Mouse (Mus musculus) myocyte (in vitro differentiated cells): ENCODE results near the gene Plppr2. TPM values are rescaled to one million over a fixed set of nuclear protein-coding genes. Genes with fewer than 3 reads are reported as not detected.

Source experiments
- H3K27me3 ChIP-seq: one replicate; pipeline ENCODE4 v1.6.1; 2011; ENCODE audit not compliant: control insufficient read depth, insufficient read depth, insufficient read length
- H3K36me3 ChIP-seq: one replicate; pipeline ENCODE4 v1.6.1; 2011; ENCODE audit not compliant: control insufficient read depth, insufficient read depth
- H3K4me2 ChIP-seq: one replicate; pipeline ENCODE4 v1.6.1; 2011; ENCODE audit warnings: low read depth, control low read depth
- H3K4me3 ChIP-seq: one replicate; pipeline ENCODE4 v1.5.1; 2011; ENCODE audit warnings: mild to moderate bottlenecking, control low read depth, moderate library complexity
- H3K79me2 ChIP-seq: one replicate; pipeline ENCODE4 v1.6.1; 2011; ENCODE audit not compliant: control insufficient read depth, insufficient read depth
- H3ac ChIP-seq: one replicate; pipeline ENCODE4 v1.6.1; 2011; ENCODE audit not compliant: control insufficient read depth, insufficient read length
- CEBPB ChIP-seq: IDR thresholded peaks from 2 replicates; pipeline ENCODE4 v1.6.1; 2011; ENCODE audit warnings: mild to moderate bottlenecking, moderate library complexity; ENCODE audit not compliant: poor library complexity, insufficient read depth, severe bottlenecking
- E2F4 ChIP-seq: IDR thresholded peaks from one replicate; pipeline ENCODE4 v1.6.1; 2011; ENCODE audit warnings: mild to moderate bottlenecking, control low read depth, moderate library complexity; ENCODE audit not compliant: insufficient read depth
- MAX ChIP-seq: IDR thresholded peaks from one replicate; pipeline ENCODE4 v1.6.1; 2011; ENCODE audit warnings: low read depth, mild to moderate bottlenecking, control low read depth
- MYOD1 ChIP-seq, 3 experiments: IDR thresholded peaks; one replicate each; pipeline ENCODE4 v1.6.1; 2011; ENCODE audit warnings: control low read depth in 2 of 3, low read depth in 2 of 3, mild to moderate bottlenecking in 2 of 3, moderate library complexity in 1 of 3; ENCODE audit not compliant: insufficient read length in 2 of 3, control insufficient read depth in 1 of 3
- MYOG ChIP-seq, 3 experiments: IDR thresholded peaks; one replicate each; pipeline ENCODE4 v1.6.1; 2011; ENCODE audit warnings: control low read depth in 2 of 3, low read depth in 2 of 3, mild to moderate bottlenecking in 2 of 3; ENCODE audit not compliant: insufficient read length in 2 of 3, control insufficient read depth in 1 of 3, insufficient read depth in 1 of 3
- POLR2A ChIP-seq: IDR thresholded peaks from one replicate; pipeline ENCODE4 v1.6.1; 2011; ENCODE audit warnings: low read depth, mild to moderate bottlenecking, control low read depth, moderate library complexity; ENCODE audit not compliant: insufficient read length
- POLR2AphosphoS2 ChIP-seq: IDR thresholded peaks from one replicate; pipeline ENCODE4 v1.6.1; 2011; ENCODE audit warnings: low read depth, control low read depth; ENCODE audit not compliant: insufficient read length
- REST ChIP-seq: IDR thresholded peaks from one replicate; pipeline ENCODE4 v1.6.1; 2011; ENCODE audit warnings: mild to moderate bottlenecking, control low read depth, moderate library complexity; ENCODE audit not compliant: insufficient read depth, insufficient read length
- SRF ChIP-seq: IDR thresholded peaks from one replicate; pipeline ENCODE4 v1.6.1; 2011; ENCODE audit warnings: low read depth; ENCODE audit not compliant: control insufficient read depth, insufficient read length
- TCF12 ChIP-seq: IDR thresholded peaks from one replicate; pipeline ENCODE4 v1.6.1; 2011; ENCODE audit warnings: mild to moderate bottlenecking, control low read depth; ENCODE audit not compliant: poor library complexity, insufficient read depth, severe bottlenecking
- TCF3 ChIP-seq: IDR thresholded peaks from one replicate; pipeline ENCODE4 v1.6.1; 2011; ENCODE audit warnings: low read depth, control low read depth; ENCODE audit not compliant: insufficient read length
- USF1 ChIP-seq: IDR thresholded peaks from one replicate; pipeline ENCODE4 v1.6.1; 2011; ENCODE audit warnings: low read depth, mild to moderate bottlenecking, control low read depth, moderate library complexity
- polyA plus RNA-seq: library from polyadenylated mRNA; unstranded; fragments of >200 nt; fragmentation: generic; extraction: Trizol; gene quantifications from one replicate; pipeline ENCODE4 v1.2.1, GENCODE M21; 2012; ENCODE audit warnings: missing spikeins

Plppr2 gene
- polyA plus RNA-seq, 1 experiment = 21.5 TPM

DNA sequence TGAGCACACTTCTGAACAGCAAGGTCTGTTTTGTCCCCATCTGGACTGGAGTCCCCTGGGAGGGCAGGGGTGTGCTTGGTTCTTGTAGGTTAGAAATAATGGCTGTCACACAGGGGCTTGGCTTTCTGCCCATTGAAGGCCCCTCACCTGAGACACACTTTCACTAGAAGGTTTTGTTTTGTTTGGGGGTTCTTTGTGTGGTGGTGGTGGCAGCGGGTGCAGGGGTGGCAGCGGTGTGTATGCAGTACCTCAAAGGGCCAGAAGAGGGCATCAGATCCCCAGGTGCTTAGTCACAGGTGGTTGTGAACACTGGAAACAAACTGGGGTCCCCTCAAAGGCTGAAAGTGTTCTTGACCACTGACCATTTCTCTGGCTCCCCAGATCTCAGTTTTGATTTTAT, 41.1 kb downstream of the Plppr2 start:
- peaks cover under 1% of the 10 kb centered on the region for H3K36me3 ChIP-seq

GRCm38 (mm10) chr9:21978398-21979128, 41.7 kb downstream of the Plppr2 start:
- Histone ChIP-seq H3K4me2 (no peak overlapping the region), H3K4me3 (no peak overlapping the region), H3K36me3 (no peaks in the 10 kb centered on the region), H3K79me2 (no peaks in the 10 kb centered on the region), H3ac (no peak overlapping the region), H3K27me3 (no peaks in the 10 kb centered on the region)
- no peak for TF ChIP-seq USF1

More for the DNA sequence above, 41.1 kb downstream of the Plppr2 start:
- H3K79me2 ChIP-seq = no peaks in the 10 kb centered on the region
- H3ac ChIP-seq = no peak overlapping the region
- H3K4me2 ChIP-seq = no peak overlapping the region
- TF ChIP-seq MYOD1 (IDR thresholded peaks at IDR 0.05; ENCODE audit: control insufficient read depth in 1 of 3, insufficient read length in 2 of 3, low read depth in 2 of 3) = no peak
- no peak for TF ChIP-seq POLR2A
- TF ChIP-seq TCF12 = no peak
- no peak for TF ChIP-seq CEBPB
- TF ChIP-seq USF1 = no peak
- TF ChIP-seq SRF = no peak
- TF ChIP-seq MYOG (IDR thresholded peaks at IDR 0.05; ENCODE audit: control insufficient read depth in 1 of 3, insufficient read depth in 1 of 3, insufficient read length in 2 of 3, low read depth in 2 of 3) = no peak
- no peak for TF ChIP-seq E2F4
- TF ChIP-seq POLR2AphosphoS2 = no peak
- TF ChIP-seq MAX = no peak
- no peak overlapping the region for H3K4me3 ChIP-seq
- no peaks in the 10 kb centered on the region for H3K27me3 ChIP-seq

- Histone ChIP-seq H3K4me2 (no peak overlapping the region), H3K27me3 (no peaks in the 10 kb centered on the region)
- TF ChIP-seq MYOD1 (IDR thresholded peaks at IDR 0.05; ENCODE audit: control insufficient read depth in 1 of 3, insufficient read length in 2 of 3, low read depth in 2 of 3) (no peak), TCF12 (no peak), USF1 (no peak), POLR2AphosphoS2 (no peak), CEBPB (no peak), TCF3 (no peak), REST (no peak), POLR2A (no peak), SRF (no peak), MAX (no peak)
These were observed 47.1 kb downstream of the Plppr2 start for GRCm38 (mm10) chr9:21983911-21984310.

GRCm38 (mm10) chr9:21987592-21988342, 50.9 kb downstream of the Plppr2 start:
- H3K36me3 ChIP-seq = no peaks in the 10 kb centered on the region
- no peak for TF ChIP-seq SRF
- no peak for TF ChIP-seq POLR2AphosphoS2
- no peak for TF ChIP-seq POLR2A
- no peak for TF ChIP-seq MYOD1 (IDR thresholded peaks at IDR 0.05; ENCODE audit: control insufficient read depth in 1 of 3, insufficient read length in 2 of 3, low read depth in 2 of 3)
- no peaks in the 10 kb centered on the region for H3K27me3 ChIP-seq
- H3ac ChIP-seq = no peak overlapping the region
- no peak overlapping the region for H3K4me2 ChIP-seq
- H3K4me3 ChIP-seq = peak overlapping the region; percentile 68
- H3K79me2 ChIP-seq = no peaks in the 10 kb centered on the region

More at GRCm38 (mm10) chr9:21983911-21984310, 47.1 kb downstream of the Plppr2 start:
- H3K79me2 ChIP-seq = no peaks in the 10 kb centered on the region
- no peak overlapping the region for H3ac ChIP-seq
- H3K4me3 ChIP-seq = no peak overlapping the region
- H3K36me3 ChIP-seq = no peaks in the 10 kb centered on the region

GRCm38 (mm10) chr9:21988421-21989101, 51.7 kb downstream of the Plppr2 start:
- H3K4me2 ChIP-seq = peak overlapping the region; percentile 82
- no peaks in the 10 kb centered on the region for H3K27me3 ChIP-seq
- no peaks in the 10 kb centered on the region for H3K36me3 ChIP-seq
- H3K4me3 ChIP-seq = peak overlapping the region; percentile 68
- TF ChIP-seq REST = no peak
- TF ChIP-seq TCF3 = no peak
- no peak for TF ChIP-seq SRF
- peak overlapping the region; percentile 51 for H3ac ChIP-seq
- no peaks in the 10 kb centered on the region for H3K79me2 ChIP-seq
